Mouse (Mus musculus): Measurements from ENCODE around the gene Gm5741. TPM values are rescaled to one million over a fixed set of nuclear protein-coding genes. Genes with fewer than 3 reads are reported as not detected.

Gm5741 gene
- polyA plus RNA-seq, 1 experiment from 2014 or later, result not detected

GRCm38 (mm10) chr8:85025098-85025932, 42.5 kb downstream of the Gm5741 start, which contains the start of gene Asna1:
Gene Asna1 (minus strand): TSS chr8:85025281.
- H3K9me3 ChIP-seq, result no peaks in the 10 kb centered on the region
- 5% methylated on average over 30 of the region's 30 CpGs for WGBS
- peaks cover 45% of the 10 kb centered on the region for H3K36me3 ChIP-seq
- H3K4me1 ChIP-seq, result peaks cover 37% of the 10 kb centered on the region
- H3K4me2 ChIP-seq, result peak within 1 kb of the TSS; percentile 90
- ATAC-seq (ENCODE audit: borderline replicate concordance, extremely low read depth, low FRiP score, low TSS enrichment), result peak; percentile 89
- peak within 1 kb of the TSS; percentile 91 for H3K27ac ChIP-seq
- H3K4me3 ChIP-seq, result peak within 1 kb of the TSS; percentile 95
- peak within 1 kb of the TSS; percentile 80 for H3K9ac ChIP-seq
- H3K27me3 ChIP-seq, result no peaks in the 10 kb centered on the region

GRCm38 (mm10) chr8:85023846-85024245, 43.9 kb downstream of the Gm5741 start:
- H3K4me2 ChIP-seq, result peak overlapping the region; percentile 90; the same call in 1 of the 2 replicates
- H3K36me3 ChIP-seq, result peaks cover 49% of the 10 kb centered on the region
- H3K9ac ChIP-seq, result no peak overlapping the region
- peaks cover 33% of the 10 kb centered on the region for H3K4me1 ChIP-seq
- no peak overlapping the region for H3K27ac ChIP-seq
- peak overlapping the region; percentile 95; the same call in 1 of the 2 replicates for H3K4me3 ChIP-seq
- H3K27me3 ChIP-seq, result no peaks in the 10 kb centered on the region
- H3K9me3 ChIP-seq, result no peaks in the 10 kb centered on the region
- no peak for ATAC-seq (ENCODE audit: borderline replicate concordance, extremely low read depth, low FRiP score, low TSS enrichment)
- WGBS, result 93% methylated on average over 3 of the region's 3 CpGs

- Histone ChIP-seq H3K4me3 (no peak overlapping the region), H3K4me1 (peaks cover 22% of the 10 kb centered on the region), H3K27me3 (no peaks in the 10 kb centered on the region), H3K9me3 (no peaks in the 10 kb centered on the region), H3K36me3 (peaks cover 64% of the 10 kb centered on the region), H3K27ac (no peak overlapping the region), H3K9ac (no peak overlapping the region), H3K4me2 (no peak overlapping the region)
- no peak for ATAC-seq (ENCODE audit: borderline replicate concordance, extremely low read depth, low FRiP score, low TSS enrichment)
- 94% methylated on average over 3 of the region's 3 CpGs for WGBS
Observed at GRCm38 (mm10) chr8:85021514-85022055, 46.2 kb downstream of the Gm5741 start.

Small RNA genes within 50 kb of the gene (microRNA-seq; reads per million reads assigned to microRNA genes)
- gene Gm23388 (0.74 reads per million), gene Mir7070 (not detected)

Other genes starting within 250 kb of the Gm5741 start
- 6.0 and 6.3 TPM in 2 replicates for gene Dand5, start 245.2 kb downstream of the Gm5741 start, polyA plus RNA-seq (2015; fragmentation: Nextera tagmentation; extraction: Ambion mirVana)
- gene Gadd45gip1, start 236.5 kb downstream of the Gm5741 start, polyA plus RNA-seq (2015; fragmentation: Nextera tagmentation; extraction: Ambion mirVana), result 43.4 and 47.0 TPM in 2 replicates
- gene Rad23a, start 227.3 kb downstream of the Gm5741 start, polyA plus RNA-seq (2015; fragmentation: Nextera tagmentation; extraction: Ambion mirVana), result 112 and 127 TPM in 2 replicates
- gene Calr, start 221.0 kb downstream of the Gm5741 start, polyA plus RNA-seq (2015; fragmentation: Nextera tagmentation; extraction: Ambion mirVana), result 1,037 and 1,080 TPM in 2 replicates
- 96.9 and 98.9 TPM in 2 replicates for gene Farsa, start 211.0 kb downstream of the Gm5741 start, polyA plus RNA-seq (2015; fragmentation: Nextera tagmentation; extraction: Ambion mirVana)
- gene Syce2, start 195.9 kb downstream of the Gm5741 start, polyA plus RNA-seq (2015; fragmentation: Nextera tagmentation; extraction: Ambion mirVana), result 69.6 and 72.1 TPM in 2 replicates
- 34.9 and 35.7 TPM in 2 replicates for gene Gcdh, start 174.1 kb downstream of the Gm5741 start, polyA plus RNA-seq (2015; fragmentation: Nextera tagmentation; extraction: Ambion mirVana)
- 1.6 and 3.1 TPM in 2 replicates for gene Klf1, start 166.1 kb downstream of the Gm5741 start, polyA plus RNA-seq (2015; fragmentation: Nextera tagmentation; extraction: Ambion mirVana)
- gene Dnase2a, start 159.4 kb downstream of the Gm5741 start, polyA plus RNA-seq (2015; fragmentation: Nextera tagmentation; extraction: Ambion mirVana), result 14.8 and 15.4 TPM in 2 replicates
- gene Mast1, start 130.6 kb downstream of the Gm5741 start, polyA plus RNA-seq (2015; fragmentation: Nextera tagmentation; extraction: Ambion mirVana), result 0.49 TPM in 2 replicates
- gene Rtbdn, start 121.0 kb downstream of the Gm5741 start, polyA plus RNA-seq (2015; fragmentation: Nextera tagmentation; extraction: Ambion mirVana), result 0.12 and 0.13 TPM in 2 replicates
- not detected in 2 replicates for gene Gm49661, start 98.5 kb downstream of the Gm5741 start, polyA plus RNA-seq (2015; fragmentation: Nextera tagmentation; extraction: Ambion mirVana)
- gene Prdx2, start 98.4 kb downstream of the Gm5741 start, polyA plus RNA-seq (2015; fragmentation: Nextera tagmentation; extraction: Ambion mirVana), result 727 and 733 TPM in 2 replicates
- gene Rnaseh2a, start 98.2 kb downstream of the Gm5741 start, polyA plus RNA-seq (2015; fragmentation: Nextera tagmentation; extraction: Ambion mirVana), result 114 and 120 TPM in 2 replicates
- 17.4 and 20.5 TPM in 2 replicates for gene Junb, start 89.3 kb downstream of the Gm5741 start, polyA plus RNA-seq (2015; fragmentation: Nextera tagmentation; extraction: Ambion mirVana)
- gene Hook2, start 77.4 kb downstream of the Gm5741 start, polyA plus RNA-seq (2015; fragmentation: Nextera tagmentation; extraction: Ambion mirVana), result 23.2 and 23.9 TPM in 2 replicates
- gene Best2, start 53.5 kb downstream of the Gm5741 start, polyA plus RNA-seq (2015; fragmentation: Nextera tagmentation; extraction: Ambion mirVana), result not detected in 2 replicates
- gene Asna1, start 42.7 kb downstream of the Gm5741 start, polyA plus RNA-seq (2015; fragmentation: Nextera tagmentation; extraction: Ambion mirVana), result 124 and 128 TPM in 2 replicates
- 107 and 118 TPM in 2 replicates for gene Trir, start 41.2 kb downstream of the Gm5741 start, polyA plus RNA-seq (2015; fragmentation: Nextera tagmentation; extraction: Ambion mirVana)
- gene Tnpo2, start 31.1 kb downstream of the Gm5741 start, polyA plus RNA-seq (2015; fragmentation: Nextera tagmentation; extraction: Ambion mirVana), result 29.1 and 32.3 TPM in 2 replicates
- 27.9 and 28.4 TPM in 2 replicates for gene Fbxw9, start 7.9 kb downstream of the Gm5741 start, polyA plus RNA-seq (2015; fragmentation: Nextera tagmentation; extraction: Ambion mirVana)
- gene Dhps, start 3.8 kb upstream of the Gm5741 start, polyA plus RNA-seq (2015; fragmentation: Nextera tagmentation; extraction: Ambion mirVana), result 54.4 and 56.8 TPM in 2 replicates
- 140 and 145 TPM in 2 replicates for gene Wdr83os, start 12.8 kb upstream of the Gm5741 start, polyA plus RNA-seq (2015; fragmentation: Nextera tagmentation; extraction: Ambion mirVana)
- 44.3 and 44.7 TPM in 2 replicates for gene Wdr83, start 13.3 kb upstream of the Gm5741 start, polyA plus RNA-seq (2015; fragmentation: Nextera tagmentation; extraction: Ambion mirVana)
- gene Man2b1, start 15.3 kb upstream of the Gm5741 start, polyA plus RNA-seq (2015; fragmentation: Nextera tagmentation; extraction: Ambion mirVana), result 35.9 and 40.1 TPM in 2 replicates
- gene Zfp791, start 55.1 kb upstream of the Gm5741 start, polyA plus RNA-seq (2015; fragmentation: Nextera tagmentation; extraction: Ambion mirVana), result 2.9 and 3.0 TPM in 2 replicates
- not detected in 2 replicates for gene Cks1brt, start 83.9 kb upstream of the Gm5741 start, polyA plus RNA-seq (2015; fragmentation: Nextera tagmentation; extraction: Ambion mirVana)
- not detected in 2 replicates for gene Olfr371, start 158.0 kb upstream of the Gm5741 start, polyA plus RNA-seq (2015; fragmentation: Nextera tagmentation; extraction: Ambion mirVana)
- 110 and 112 TPM in 2 replicates for gene Orc6, start 231.7 kb upstream of the Gm5741 start, polyA plus RNA-seq (2015; fragmentation: Nextera tagmentation; extraction: Ambion mirVana)
- gene Vps35, start 231.8 kb upstream of the Gm5741 start, polyA plus RNA-seq (2015; fragmentation: Nextera tagmentation; extraction: Ambion mirVana), result 144 and 149 TPM in 2 replicates